Mouse (Mus musculus): ENCODE measurements at regions not wholly inside any gene's neighbourhood (a gene's known extent, or its start where the extent isn't known, plus 50 kb on each side); places are given as distances from the start of the nearest gene placed in this dataset.

GRCm38 (mm10) chr8:8182616-8183232 is 478.3 kb downstream of the Efnb2 start:
- Histone ChIP-seq H3K4me3 (ENCODE audit: low read length) (no peak overlapping the region), H3K27me3 (ENCODE audit: control insufficient read depth, insufficient read depth, low read length) (no peaks in the 10 kb centered on the region), H3K9ac (ENCODE audit: low read length) (no peak overlapping the region), H3K9me3 (replicated peaks; ENCODE audit: control insufficient read depth, low read length) (no peaks in the 10 kb centered on the region), H3K4me2 (ENCODE audit: low read depth, low read length) (no peak overlapping the region), H3K4me1 (ENCODE audit: control insufficient read depth, insufficient read depth, low read length) (0 out of 2 replicates have a peak, but pooled peaks cover 4% of the 10 kb centered on the region), H3K36me3 (ENCODE audit: control insufficient read depth, insufficient read depth) (no peaks in the 10 kb centered on the region), H3K27ac (ENCODE audit: low read length) (no peak overlapping the region)
- ATAC-seq (replicated peaks; ENCODE audit: extremely low read depth, insufficient read depth, low FRiP score) = no peak
- 58% methylated on average over 4 of the region's 4 CpGs for WGBS

- Histone ChIP-seq H3K4me2 (ENCODE audit: low read depth, low read length) (no peak overlapping the region), H3K9ac (ENCODE audit: low read length) (no peak overlapping the region), H3K27me3 (ENCODE audit: control insufficient read depth, insufficient read depth, low read length) (no peaks in the 10 kb centered on the region), H3K36me3 (ENCODE audit: control insufficient read depth, insufficient read depth) (no peaks in the 10 kb centered on the region), H3K27ac (ENCODE audit: low read length) (no peak overlapping the region), H3K4me1 (ENCODE audit: control insufficient read depth, insufficient read depth, low read length) (0 out of 2 replicates have a peak, but pooled peaks cover 4% of the 10 kb centered on the region), H3K4me3 (ENCODE audit: low read length) (no peak overlapping the region), H3K9me3 (replicated peaks; ENCODE audit: control insufficient read depth, low read length) (no peaks in the 10 kb centered on the region)
- 36% methylated on average over 2 of the region's 2 CpGs for WGBS
- no peak for ATAC-seq (replicated peaks; ENCODE audit: extremely low read depth, insufficient read depth, low FRiP score)
Observed at GRCm38 (mm10) chr8:8182108-8182507, 478.9 kb downstream of the Efnb2 start.

- no peaks in the 10 kb centered on the region for H3K9me3 ChIP-seq (replicated peaks; ENCODE audit: control insufficient read depth, low read length)
- 53% methylated on average over 2 of the region's 2 CpGs for WGBS
- H3K27me3 ChIP-seq (ENCODE audit: control insufficient read depth, insufficient read depth, low read length) = no peaks in the 10 kb centered on the region
- H3K36me3 ChIP-seq (ENCODE audit: control insufficient read depth, insufficient read depth) = no peaks in the 10 kb centered on the region
- H3K4me2 ChIP-seq (ENCODE audit: low read depth, low read length) = no peak overlapping the region
- no peak overlapping the region for H3K27ac ChIP-seq (ENCODE audit: low read length)
- H3K4me1 ChIP-seq (ENCODE audit: control insufficient read depth, insufficient read depth, low read length) = no peaks in the 10 kb centered on the region
- no peak overlapping the region for H3K4me3 ChIP-seq (ENCODE audit: low read length)
- no peak overlapping the region for H3K9ac ChIP-seq (ENCODE audit: low read length)
- no peak for ATAC-seq (replicated peaks; ENCODE audit: extremely low read depth, insufficient read depth, low FRiP score)
Observed at GRCm38 (mm10) chr8:8174286-8174685, 486.8 kb downstream of the Efnb2 start.

GRCm38 (mm10) chr8:8168674-8169073 is 492.4 kb downstream of the Efnb2 start:
- no peak overlapping the region for H3K27ac ChIP-seq (ENCODE audit: low read length)
- H3K27me3 ChIP-seq (ENCODE audit: control insufficient read depth, insufficient read depth, low read length) = no peaks in the 10 kb centered on the region
- no peak for ATAC-seq (replicated peaks; ENCODE audit: extremely low read depth, insufficient read depth, low FRiP score)
- H3K4me3 ChIP-seq (ENCODE audit: low read length) = no peak overlapping the region
- no peaks in the 10 kb centered on the region for H3K36me3 ChIP-seq (ENCODE audit: control insufficient read depth, insufficient read depth)
- no peaks in the 10 kb centered on the region for H3K9me3 ChIP-seq (replicated peaks; ENCODE audit: control insufficient read depth, low read length)
- no peak overlapping the region for H3K4me2 ChIP-seq (ENCODE audit: low read depth, low read length)
- WGBS = 71% methylated on average over 6 of the region's 6 CpGs
- H3K9ac ChIP-seq (ENCODE audit: low read length) = no peak overlapping the region
- no peaks in the 10 kb centered on the region for H3K4me1 ChIP-seq (ENCODE audit: control insufficient read depth, insufficient read depth, low read length)

- 86% methylated on average over 11 of the region's 11 CpGs for WGBS
- no peaks in the 10 kb centered on the region for H3K36me3 ChIP-seq (ENCODE audit: control insufficient read depth, insufficient read depth)
- H3K9me3 ChIP-seq (replicated peaks; ENCODE audit: control insufficient read depth, low read length) = no peaks in the 10 kb centered on the region
- no peak overlapping the region for H3K27ac ChIP-seq (ENCODE audit: low read length)
- ATAC-seq (replicated peaks; ENCODE audit: extremely low read depth, insufficient read depth, low FRiP score) = no peak
- no peak overlapping the region for H3K4me3 ChIP-seq (ENCODE audit: low read length)
- H3K4me1 ChIP-seq (ENCODE audit: control insufficient read depth, insufficient read depth, low read length) = no peaks in the 10 kb centered on the region
- H3K27me3 ChIP-seq (ENCODE audit: control insufficient read depth, insufficient read depth, low read length) = no peaks in the 10 kb centered on the region
- H3K4me2 ChIP-seq (ENCODE audit: low read depth, low read length) = no peak overlapping the region
- H3K9ac ChIP-seq (ENCODE audit: low read length) = no peak overlapping the region
Observed at GRCm38 (mm10) chr8:8168250-8168649, 492.8 kb downstream of the Efnb2 start.

GRCm38 (mm10) chr8:8147527-8147926 is 513.5 kb downstream of the Efnb2 start:
- H3K36me3 ChIP-seq (ENCODE audit: control insufficient read depth, insufficient read depth) = no peaks in the 10 kb centered on the region

GRCm38 (mm10) chr8:8142933-8143495 is 518.0 kb downstream of the Efnb2 start:
- H3K27ac ChIP-seq (ENCODE audit: low read length) = no peak overlapping the region
- no peak overlapping the region for H3K9ac ChIP-seq (ENCODE audit: low read length)
- H3K4me2 ChIP-seq (ENCODE audit: low read depth, low read length) = no peak overlapping the region
- H3K4me1 ChIP-seq (ENCODE audit: control insufficient read depth, insufficient read depth, low read length) = no peaks in the 10 kb centered on the region
- peaks cover 5% of the 10 kb centered on the region; the same call in 1 of the 2 replicates for H3K9me3 ChIP-seq (replicated peaks; ENCODE audit: control insufficient read depth, low read length)
- WGBS = 37% methylated on average over 6 of the region's 6 CpGs
- no peaks in the 10 kb centered on the region for H3K27me3 ChIP-seq (ENCODE audit: control insufficient read depth, insufficient read depth, low read length)
- H3K36me3 ChIP-seq (ENCODE audit: control insufficient read depth, insufficient read depth) = no peaks in the 10 kb centered on the region
- ATAC-seq (replicated peaks; ENCODE audit: extremely low read depth, insufficient read depth, low FRiP score) = no peak
- no peak overlapping the region for H3K4me3 ChIP-seq (ENCODE audit: low read length)

More at GRCm38 (mm10) chr8:8147527-8147926, 513.5 kb downstream of the Efnb2 start:
- Histone ChIP-seq H3K4me2 (ENCODE audit: low read depth, low read length) (no peak overlapping the region), H3K4me3 (ENCODE audit: low read length) (no peak overlapping the region), H3K27ac (ENCODE audit: low read length) (no peak overlapping the region), H3K9ac (ENCODE audit: low read length) (no peak overlapping the region), H3K4me1 (ENCODE audit: control insufficient read depth, insufficient read depth, low read length) (no peaks in the 10 kb centered on the region), H3K9me3 (replicated peaks; ENCODE audit: control insufficient read depth, low read length) (peaks cover 5% of the 10 kb centered on the region; the same call in 1 of the 2 replicates), H3K27me3 (ENCODE audit: control insufficient read depth, insufficient read depth, low read length) (no peaks in the 10 kb centered on the region)
- no peak for ATAC-seq (replicated peaks; ENCODE audit: extremely low read depth, insufficient read depth, low FRiP score)
- WGBS = 93% methylated on average over 5 of the region's 5 CpGs

- ATAC-seq (replicated peaks; ENCODE audit: extremely low read depth, insufficient read depth, low FRiP score) = no peak
- H3K4me3 ChIP-seq (ENCODE audit: low read length) = no peak overlapping the region
- no peak overlapping the region for H3K4me2 ChIP-seq (ENCODE audit: low read depth, low read length)
- H3K9ac ChIP-seq (ENCODE audit: low read length) = no peak overlapping the region
- WGBS = 61% methylated on average over 3 of the region's 3 CpGs
- H3K27ac ChIP-seq (ENCODE audit: low read length) = no peak overlapping the region
- no peaks in the 10 kb centered on the region for H3K36me3 ChIP-seq (ENCODE audit: control insufficient read depth, insufficient read depth)
- no peaks in the 10 kb centered on the region for H3K4me1 ChIP-seq (ENCODE audit: control insufficient read depth, insufficient read depth, low read length)
- no peaks in the 10 kb centered on the region for H3K27me3 ChIP-seq (ENCODE audit: control insufficient read depth, insufficient read depth, low read length)
- peaks cover 4% of the 10 kb centered on the region; the same call in 1 of the 2 replicates for H3K9me3 ChIP-seq (replicated peaks; ENCODE audit: control insufficient read depth, low read length)
Observed at GRCm38 (mm10) chr8:8142461-8142860, 518.6 kb downstream of the Efnb2 start.

GRCm38 (mm10) chr8:8139720-8140119 is 521.3 kb downstream of the Efnb2 start:
- no peak overlapping the region for H3K27ac ChIP-seq (ENCODE audit: low read length)
- 84% methylated on average over 3 of the region's 3 CpGs for WGBS
- no peaks in the 10 kb centered on the region for H3K9me3 ChIP-seq (replicated peaks; ENCODE audit: control insufficient read depth, low read length)
- no peaks in the 10 kb centered on the region for H3K4me1 ChIP-seq (ENCODE audit: control insufficient read depth, insufficient read depth, low read length)
- H3K36me3 ChIP-seq (ENCODE audit: control insufficient read depth, insufficient read depth) = no peaks in the 10 kb centered on the region
- H3K27me3 ChIP-seq (ENCODE audit: control insufficient read depth, insufficient read depth, low read length) = no peaks in the 10 kb centered on the region
- no peak overlapping the region for H3K4me3 ChIP-seq (ENCODE audit: low read length)
- H3K4me2 ChIP-seq (ENCODE audit: low read depth, low read length) = no peak overlapping the region
- ATAC-seq (replicated peaks; ENCODE audit: extremely low read depth, insufficient read depth, low FRiP score) = no peak
- H3K9ac ChIP-seq (ENCODE audit: low read length) = no peak overlapping the region

Data from heart, embryonic 16.5 days (tissue).